Mouse (Mus musculus) heart, embryonic 14.5 days (tissue): ENCODE results near the gene Nphp3. TPM values are rescaled to one million over a fixed set of nuclear protein-coding genes. Genes with fewer than 3 reads are reported as not detected.
A peak's percentile ranks its signal among the peaks of the same experiment; 100 is the strongest.

ENCODE experiments used
- ATAC-seq: fragments of 200-750 bp; cut with Nextera tagmentation; 2 replicates; pipeline ENCODE4 v1.8.0; 2017; ENCODE audit warnings: low read depth, moderate TSS enrichment; ENCODE audit not compliant: insufficient number of reproducible peaks, insufficient read depth, low FRiP score
- H3K27ac ChIP-seq, 2 experiments: fragments of 200-500 bp in 1 of 2; fragments of 300-500 bp in 1 of 2; sonication (generic) in 1 of 2; replicated peaks in 1 of 2; 2 replicates each; pipeline ENCODE4 v1.5.1; 2012 to 2014; ENCODE audit warnings: low read depth in 2 of 2, low read length in 2 of 2, control low read depth in 1 of 2, mild to moderate bottlenecking in 1 of 2, mixed read lengths in 1 of 2; ENCODE audit not compliant: control insufficient read depth in 1 of 2, insufficient read depth in 1 of 2
- H3K27me3 ChIP-seq: fragments of 300-500 bp; sonication (generic); 2 replicates; pipeline ENCODE4 v1.6.1; 2014; ENCODE audit warnings: mild to moderate bottlenecking, low read length, control low read depth; ENCODE audit not compliant: control insufficient read depth, insufficient read depth
- H3K36me3 ChIP-seq: fragments of 300-500 bp; sonication (generic); 2 replicates; pipeline ENCODE4 v1.6.1; 2014; ENCODE audit warnings: mild to moderate bottlenecking, control low read depth, low read length, mixed read lengths; ENCODE audit not compliant: control insufficient read depth, insufficient read depth
- H3K4me1 ChIP-seq, 2 experiments: fragments of 200-500 bp in 1 of 2; fragments of 300-500 bp in 1 of 2; sonication (generic) in 1 of 2; 2 replicates each; pipeline ENCODE4 v1.6.1; 2012 to 2014; ENCODE audit warnings: low read length in 2 of 2, control low read depth in 1 of 2, mixed read lengths in 1 of 2; ENCODE audit not compliant: control insufficient read depth in 2 of 2, insufficient read depth in 2 of 2
- H3K4me2 ChIP-seq: fragments of 300-500 bp; sonication (generic); 2 replicates; pipeline ENCODE4 v1.6.1; 2014; ENCODE audit warnings: mild to moderate bottlenecking, low read length
- H3K4me3 ChIP-seq, 2 experiments: fragments of 200-500 bp in 1 of 2; fragments of 300-500 bp in 1 of 2; sonication (generic) in 1 of 2; 2 replicates each; pipeline ENCODE4 v1.5.1; 2012 to 2014; ENCODE audit warnings: low read length in 2 of 2, mild to moderate bottlenecking in 2 of 2, control low read depth in 1 of 2, low read depth in 1 of 2, moderate library complexity in 1 of 2; ENCODE audit not compliant: control insufficient read depth in 1 of 2, insufficient read depth in 1 of 2
- H3K9ac ChIP-seq: fragments of 300-500 bp; sonication (generic); 2 replicates; pipeline ENCODE4 v1.6.1; 2014; ENCODE audit warnings: mild to moderate bottlenecking, low read length
- H3K9me3 ChIP-seq: fragments of 300-500 bp; sonication (generic); 2 replicates; pipeline ENCODE4 v1.6.1; 2016; ENCODE audit warnings: low read length, control low read depth; ENCODE audit not compliant: control insufficient read depth
- WGBS: fragments of 180-500 bp; shearing (Covaris S2); extraction: QIAGEN DNeasy Blood & Tissue Kit; methylation state at CpG from one replicate; pipeline ENCODE4 v1.1.7; 2014; 5-methylcytosine and 5-hydroxymethylcytosine counted together
- polyA plus RNA-seq: library from polyadenylated mRNA; unstranded; fragments of >200 nt; fragmentation: Nextera tagmentation; extraction: Ambion mirVana; gene quantifications from 2 replicates; pipeline ENCODE4 v1.2.1, GENCODE M21; 2014

The Nphp3 gene
- polyA plus RNA-seq, 1 experiment from 2014 or later: 5.3 TPM

GRCm38 (mm10) chr9:104039031-104039695 is 36.8 kb downstream of the Nphp3 start:
- Histone ChIP-seq H3K9ac (no peak overlapping the region), H3K4me1 (peaks cover 4 to 11% of the 10 kb centered on the region in 2 experiments; a peak in 3 of 4 replicates), H3K4me3 (no peak overlapping the region), H3K36me3 (peaks cover 52% of the 10 kb centered on the region), H3K4me2 (no peak overlapping the region), H3K27ac (no peak overlapping the region), H3K27me3 (no peaks in the 10 kb centered on the region), H3K9me3 (no peaks in the 10 kb centered on the region)
- ATAC-seq: no peak
- WGBS: 91% methylated on average over 21 of the region's 21 CpGs

GRCm38 (mm10) chr9:104039742-104040141 is 37.4 kb downstream of the Nphp3 start:
- H3K27me3 ChIP-seq: no peaks in the 10 kb centered on the region
- no peak overlapping the region for H3K9ac ChIP-seq
- 87% methylated on average over 4 of the region's 4 CpGs for WGBS
- peaks cover 4 to 11% of the 10 kb centered on the region in 2 experiments; a peak in 3 of 4 replicates for H3K4me1 ChIP-seq
- H3K4me3 ChIP-seq: no peak overlapping the region
- no peaks in the 10 kb centered on the region for H3K9me3 ChIP-seq
- H3K4me2 ChIP-seq: no peak overlapping the region
- H3K27ac ChIP-seq: no peak overlapping the region
- ATAC-seq: no peak
- H3K36me3 ChIP-seq: peaks cover 50% of the 10 kb centered on the region

GRCm38 (mm10) chr9:104040362-104040761 is 38.0 kb downstream of the Nphp3 start, which contains the start of gene Gm28305:
Gene Gm28305, plus strand, starts transcription at chr9:104040662.
- 58% methylated on average over 2 of the region's 2 CpGs for WGBS
- ATAC-seq: no peak
- peaks cover 4 to 11% of the 10 kb centered on the region in 2 experiments; a peak in 3 of 4 replicates for H3K4me1 ChIP-seq
- H3K9ac ChIP-seq: no peak within 1 kb of the TSS
- no peak within 1 kb of the TSS for H3K4me3 ChIP-seq
- no peak within 1 kb of the TSS for H3K4me2 ChIP-seq
- H3K9me3 ChIP-seq: no peaks in the 10 kb centered on the region
- peaks cover 52% of the 10 kb centered on the region for H3K36me3 ChIP-seq
- no peaks in the 10 kb centered on the region for H3K27me3 ChIP-seq
- H3K27ac ChIP-seq: no peak within 1 kb of the TSS

GRCm38 (mm10) chr9:104043676-104044075 is 41.3 kb downstream of the Nphp3 start:
- WGBS: 85% methylated on average over 4 of the region's 4 CpGs
- H3K9me3 ChIP-seq: no peaks in the 10 kb centered on the region
- H3K9ac ChIP-seq: no peak overlapping the region
- no peaks in the 10 kb centered on the region for H3K27me3 ChIP-seq
- H3K4me1 ChIP-seq: no peaks in the 10 kb centered on the region
- H3K36me3 ChIP-seq: peaks cover 60% of the 10 kb centered on the region
- H3K27ac ChIP-seq: no peak overlapping the region
- H3K4me2 ChIP-seq: no peak overlapping the region
- ATAC-seq: no peak
- no peak overlapping the region for H3K4me3 ChIP-seq

- H3K36me3 ChIP-seq: peaks cover 99% of the 10 kb centered on the region
- no peak overlapping the region for H3K4me2 ChIP-seq
- no peak overlapping the region for H3K4me3 ChIP-seq
- no peaks in the 10 kb centered on the region for H3K9me3 ChIP-seq
- no peak for ATAC-seq
- 89% methylated on average over 6 of the region's 6 CpGs for WGBS
- H3K9ac ChIP-seq: no peak overlapping the region
- H3K4me1 ChIP-seq: no peaks in the 10 kb centered on the region
- H3K27ac ChIP-seq: no peak overlapping the region
- no peaks in the 10 kb centered on the region for H3K27me3 ChIP-seq
These were observed 48.7 kb downstream of the Nphp3 start for GRCm38 (mm10) chr9:104051028-104051427.

- H3K4me1 ChIP-seq: peaks cover 5 to 17% of the 10 kb centered on the region in 2 experiments
- ATAC-seq: peak; percentile 63; the same call in 1 of the 2 replicates
- H3K9ac ChIP-seq: peak within 1 kb of the TSS; percentile 83
- H3K9me3 ChIP-seq: no peaks in the 10 kb centered on the region
- WGBS: under 1% methylated on average over 59 of the region's 59 CpGs
- peak within 1 kb of the TSS; percentile 43 to 67; a peak in 3 of 4 replicates for H3K27ac ChIP-seq
- peak within 1 kb of the TSS; percentile 95 for H3K4me2 ChIP-seq
- peak within 1 kb of the TSS; percentile 75 to 87 for H3K4me3 ChIP-seq
- H3K36me3 ChIP-seq: peaks cover 33% of the 10 kb centered on the region
- H3K27me3 ChIP-seq: no peaks in the 10 kb centered on the region
These were observed 60.3 kb downstream of the Nphp3 start, which contains the start of gene Uba5 for GRCm38 (mm10) chr9:104062430-104063243. Gene Uba5, minus strand, starts transcription at chr9:104063134.

- peaks cover 5 to 17% of the 10 kb centered on the region in 2 experiments for H3K4me1 ChIP-seq
- peak; percentile 92 for ATAC-seq
- WGBS: 0% methylated on average over 28 of the region's 30 CpGs
- H3K4me2 ChIP-seq: peak within 1 kb of the TSS; percentile 95
- peak within 1 kb of the TSS; percentile 83 for H3K9ac ChIP-seq
- no peaks in the 10 kb centered on the region for H3K9me3 ChIP-seq
- H3K36me3 ChIP-seq: peaks cover 25% of the 10 kb centered on the region
- peak within 1 kb of the TSS; percentile 75 to 87 for H3K4me3 ChIP-seq
- no peaks in the 10 kb centered on the region for H3K27me3 ChIP-seq
- H3K27ac ChIP-seq: peak within 1 kb of the TSS; percentile 43 to 67; a peak in 3 of 4 replicates
These were observed 61.1 kb downstream of the Nphp3 start, which contains the start of gene Acad11 for GRCm38 (mm10) chr9:104063244-104063961. Gene Acad11, plus strand, starts transcription at chr9:104063377.
